Mouse (Mus musculus) neural tube, embryonic 12.5 days (tissue): ENCODE results near the gene Fyn. TPM values are rescaled to one million over a fixed set of nuclear protein-coding genes. Genes with fewer than 3 reads are reported as not detected.

ENCODE experiments used
- ATAC-seq: fragments of 200-750 bp; cut with Nextera tagmentation; 2 replicates; pipeline ENCODE4 v1.8.0; 2017; ENCODE audit warnings: low read depth, mild to moderate bottlenecking, moderate TSS enrichment, moderate library complexity; ENCODE audit not compliant: low FRiP score
- H3K27ac ChIP-seq: fragments of 300-500 bp; sonication (generic); 2 replicates; pipeline ENCODE4 v1.5.1; 2016
- H3K27me3 ChIP-seq: fragments of 300-500 bp; sonication (generic); replicated peaks from 2 replicates; pipeline ENCODE4 v1.6.1; 2016; ENCODE audit warnings: mild to moderate bottlenecking
- H3K36me3 ChIP-seq: fragments of 300-500 bp; sonication (generic); 2 replicates; pipeline ENCODE4 v1.6.1; 2016; ENCODE audit warnings: mild to moderate bottlenecking
- H3K4me1 ChIP-seq: fragments of 300-500 bp; sonication (generic); 2 replicates; pipeline ENCODE4 v1.6.1; 2016
- H3K4me2 ChIP-seq: fragments of 300-500 bp; sonication (generic); replicated peaks from 2 replicates; pipeline ENCODE4 v1.6.1; 2016; ENCODE audit warnings: mild to moderate bottlenecking
- H3K4me3 ChIP-seq: fragments of 300-500 bp; sonication (generic); 2 replicates; pipeline ENCODE4 v1.5.1; 2016
- H3K9ac ChIP-seq: fragments of 300-500 bp; sonication (generic); 2 replicates; pipeline ENCODE4 v1.6.1; 2016; ENCODE audit warnings: mild to moderate bottlenecking
- H3K9me3 ChIP-seq: fragments of 300-500 bp; sonication (generic); 2 replicates; pipeline ENCODE4 v1.6.1; 2016; ENCODE audit warnings: mild to moderate bottlenecking
- WGBS: fragments of 180-500 bp; shearing (Covaris S2); methylation state at CpG from one replicate; pipeline ENCODE4 v1.1.7; 2016; 5-methylcytosine and 5-hydroxymethylcytosine counted together
- polyA plus RNA-seq: library from polyadenylated mRNA; unstranded; fragments of >200 nt; fragmentation: Nextera tagmentation; extraction: Ambion mirVana; gene quantifications from 2 replicates; pipeline ENCODE4 v1.2.1, GENCODE M21; 2016

Gene Fyn
- polyA plus RNA-seq, 1 experiment from 2014 or later: 79.8 TPM

GRCm38 (mm10) chr10:39420842-39421617 is 52.4 kb downstream of the Fyn start:
- peaks cover 47% of the 10 kb centered on the region for H3K4me1 ChIP-seq

GRCm38 (mm10) chr10:39421772-39422171 is 53.1 kb downstream of the Fyn start:
- H3K9ac ChIP-seq: no peak overlapping the region
- ATAC-seq: no peak
- no peaks in the 10 kb centered on the region for H3K9me3 ChIP-seq
- no peaks in the 10 kb centered on the region for H3K27me3 ChIP-seq
- H3K36me3 ChIP-seq: no peaks in the 10 kb centered on the region; the same call in 1 of the 2 replicates
- no peak overlapping the region for H3K4me3 ChIP-seq
- H3K27ac ChIP-seq: no peak overlapping the region
- 85% methylated on average over 9 of the region's 9 CpGs for WGBS
- peaks cover 52% of the 10 kb centered on the region for H3K4me1 ChIP-seq
- no peak overlapping the region for H3K4me2 ChIP-seq

More at GRCm38 (mm10) chr10:39420842-39421617, 52.4 kb downstream of the Fyn start:
- 74% methylated on average over 9 of the region's 9 CpGs for WGBS
- no peak for ATAC-seq
- no peaks in the 10 kb centered on the region; the same call in 1 of the 2 replicates for H3K36me3 ChIP-seq
- H3K27ac ChIP-seq: no peak overlapping the region
- H3K4me2 ChIP-seq: no peak overlapping the region
- H3K4me3 ChIP-seq: no peak overlapping the region
- no peaks in the 10 kb centered on the region for H3K9me3 ChIP-seq
- H3K27me3 ChIP-seq: no peaks in the 10 kb centered on the region
- no peak overlapping the region for H3K9ac ChIP-seq

- no peak for ATAC-seq
- H3K36me3 ChIP-seq: no peaks in the 10 kb centered on the region; the same call in 1 of the 2 replicates
- no peak overlapping the region for H3K4me2 ChIP-seq
- no peaks in the 10 kb centered on the region for H3K27me3 ChIP-seq
- H3K27ac ChIP-seq: no peak overlapping the region
- no peaks in the 10 kb centered on the region for H3K9me3 ChIP-seq
- no peak overlapping the region for H3K9ac ChIP-seq
- WGBS: 90% methylated on average over 3 of the region's 3 CpGs
- peaks cover 51% of the 10 kb centered on the region for H3K4me1 ChIP-seq
- H3K4me3 ChIP-seq: no peak overlapping the region
Measured at GRCm38 (mm10) chr10:39424643-39425042, 56.0 kb downstream of the Fyn start.

GRCm38 (mm10) chr10:39426033-39426432 is 57.4 kb downstream of the Fyn start:
- H3K27me3 ChIP-seq: no peaks in the 10 kb centered on the region
- 77% methylated on average over 3 of the region's 3 CpGs for WGBS
- no peaks in the 10 kb centered on the region; the same call in 1 of the 2 replicates for H3K36me3 ChIP-seq
- no peak overlapping the region for H3K27ac ChIP-seq
- peaks cover 49% of the 10 kb centered on the region for H3K4me1 ChIP-seq
- no peak overlapping the region for H3K9ac ChIP-seq
- no peak for ATAC-seq
- H3K4me2 ChIP-seq: no peak overlapping the region
- no peaks in the 10 kb centered on the region for H3K9me3 ChIP-seq
- no peak overlapping the region for H3K4me3 ChIP-seq

- ATAC-seq: peak; percentile 87
- H3K4me3 ChIP-seq: no peak overlapping the region
- WGBS: 25% methylated on average over 5 of the region's 5 CpGs
- H3K4me1 ChIP-seq: peaks cover 47% of the 10 kb centered on the region
- H3K4me2 ChIP-seq: no peak overlapping the region
- H3K9ac ChIP-seq: no peak overlapping the region
- H3K27me3 ChIP-seq: no peaks in the 10 kb centered on the region
- H3K36me3 ChIP-seq: no peaks in the 10 kb centered on the region; the same call in 1 of the 2 replicates
- no peaks in the 10 kb centered on the region for H3K9me3 ChIP-seq
- H3K27ac ChIP-seq: peak overlapping the region; percentile 38; the same call in 1 of the 2 replicates
Measured at GRCm38 (mm10) chr10:39426833-39427490, 58.3 kb downstream of the Fyn start.

- H3K9me3 ChIP-seq: no peaks in the 10 kb centered on the region
- H3K4me1 ChIP-seq: peaks cover 53% of the 10 kb centered on the region
- H3K4me3 ChIP-seq: no peak overlapping the region
- H3K9ac ChIP-seq: no peak overlapping the region
- no peak overlapping the region for H3K4me2 ChIP-seq
- H3K27me3 ChIP-seq: no peaks in the 10 kb centered on the region
- 82% methylated on average over 4 of the region's 4 CpGs for WGBS
- no peaks in the 10 kb centered on the region; the same call in 1 of the 2 replicates for H3K36me3 ChIP-seq
- no peak for ATAC-seq
- H3K27ac ChIP-seq: no peak overlapping the region
Measured at GRCm38 (mm10) chr10:39429661-39430060, 61.0 kb downstream of the Fyn start.

- no peak overlapping the region for H3K9ac ChIP-seq
- peaks cover 56% of the 10 kb centered on the region for H3K4me1 ChIP-seq
- H3K9me3 ChIP-seq: no peaks in the 10 kb centered on the region
- no peaks in the 10 kb centered on the region for H3K36me3 ChIP-seq
- no peak overlapping the region for H3K4me3 ChIP-seq
- H3K4me2 ChIP-seq: no peak overlapping the region; the same call in 1 of the 2 replicates
- WGBS: 56% methylated on average over 14 of the region's 14 CpGs
- no peak for ATAC-seq
- H3K27ac ChIP-seq: no peak overlapping the region
- no peaks in the 10 kb centered on the region for H3K27me3 ChIP-seq
Measured at GRCm38 (mm10) chr10:39430074-39430764, 61.6 kb downstream of the Fyn start.

GRCm38 (mm10) chr10:39431265-39431664 is 62.6 kb downstream of the Fyn start:
- Histone ChIP-seq H3K4me1 (peaks cover 53% of the 10 kb centered on the region), H3K27me3 (no peaks in the 10 kb centered on the region), H3K36me3 (no peaks in the 10 kb centered on the region), H3K4me3 (no peak overlapping the region), H3K9me3 (no peaks in the 10 kb centered on the region), H3K4me2 (no peak overlapping the region), H3K27ac (no peak overlapping the region; the same call in 1 of the 2 replicates), H3K9ac (no peak overlapping the region)
- 65% methylated on average over 2 of the region's 2 CpGs for WGBS
- no peak for ATAC-seq

GRCm38 (mm10) chr10:39432648-39433568 is 64.3 kb downstream of the Fyn start:
- 74% methylated on average over 14 of the region's 14 CpGs for WGBS
- Histone ChIP-seq H3K36me3 (no peaks in the 10 kb centered on the region), H3K27ac (no peak overlapping the region), H3K4me3 (no peak overlapping the region), H3K4me1 (peaks cover 44% of the 10 kb centered on the region), H3K27me3 (no peaks in the 10 kb centered on the region), H3K9ac (no peak overlapping the region), H3K4me2 (no peak overlapping the region), H3K9me3 (no peaks in the 10 kb centered on the region)
- no peak for ATAC-seq

- no peaks in the 10 kb centered on the region for H3K36me3 ChIP-seq
- H3K4me1 ChIP-seq: peaks cover 51% of the 10 kb centered on the region
- H3K4me3 ChIP-seq: no peak overlapping the region
- H3K9ac ChIP-seq: no peak overlapping the region
- WGBS: 89% methylated on average over 7 of the region's 7 CpGs
- no peaks in the 10 kb centered on the region for H3K9me3 ChIP-seq
- no peak overlapping the region for H3K27ac ChIP-seq
- no peak for ATAC-seq
- no peak overlapping the region for H3K4me2 ChIP-seq
- H3K27me3 ChIP-seq: no peaks in the 10 kb centered on the region
Measured at GRCm38 (mm10) chr10:39433893-39434292, 65.2 kb downstream of the Fyn start.

GRCm38 (mm10) chr10:39434758-39435448 is 66.2 kb downstream of the Fyn start:
- no peaks in the 10 kb centered on the region for H3K27me3 ChIP-seq
- no peak overlapping the region for H3K4me3 ChIP-seq
- H3K9ac ChIP-seq: no peak overlapping the region
- H3K4me2 ChIP-seq: no peak overlapping the region
- ATAC-seq: no peak
- no peak overlapping the region for H3K27ac ChIP-seq
- no peaks in the 10 kb centered on the region for H3K9me3 ChIP-seq
- 67% methylated on average over 8 of the region's 8 CpGs for WGBS
- no peaks in the 10 kb centered on the region for H3K36me3 ChIP-seq
- peaks cover 52% of the 10 kb centered on the region for H3K4me1 ChIP-seq
